Mouse (Mus musculus) forebrain, embryonic 11.5 days (tissue): Measurements from ENCODE around the gene 1700001F09Rik. TPM values are rescaled to one million over a fixed set of nuclear protein-coding genes. Genes with fewer than 3 reads are reported as not detected.
"Not testable (repeated sequence)": the region's sequence is repeated elsewhere in the genome, so short reads cannot be mapped to it uniquely, and the experiment has no call there.

Experiments used
- ATAC-seq: fragments of 200-750 bp; cut with Nextera tagmentation; replicated peaks from 2 replicates; pipeline ENCODE4 v1.8.0; 2017; ENCODE audit warnings: moderate TSS enrichment; ENCODE audit not compliant: low FRiP score
- DNase-seq: peaks from one replicate; pipeline ENCODE4 v3.0.0-alpha.2; 2017; ENCODE audit warnings: low spot score
- H3K27ac ChIP-seq: fragments of 300-500 bp; sonication (generic); 2 replicates; pipeline ENCODE4 v1.5.1; 2014; ENCODE audit warnings: low read depth, low read length
- H3K27me3 ChIP-seq: fragments of 300-500 bp; sonication (generic); 2 replicates; pipeline ENCODE4 v1.6.1; 2014; ENCODE audit warnings: mild to moderate bottlenecking, low read length, mixed read lengths; ENCODE audit not compliant: control insufficient read depth, insufficient read depth
- H3K36me3 ChIP-seq: fragments of 300-500 bp; sonication (generic); 2 replicates; pipeline ENCODE4 v1.6.1; 2014; ENCODE audit warnings: mild to moderate bottlenecking, low read length, moderate library complexity, mixed read lengths; ENCODE audit not compliant: control insufficient read depth, insufficient read depth
- H3K4me1 ChIP-seq: fragments of 300-500 bp; sonication (generic); replicated peaks from 2 replicates; pipeline ENCODE4 v1.6.1; 2014; ENCODE audit warnings: low read length, mixed read lengths; ENCODE audit not compliant: control insufficient read depth, insufficient read depth
- H3K4me2 ChIP-seq: fragments of 300-500 bp; sonication (generic); 2 replicates; pipeline ENCODE4 v1.6.1; 2014; ENCODE audit warnings: low read depth, mild to moderate bottlenecking, low read length, moderate library complexity, mixed read lengths; ENCODE audit not compliant: severe bottlenecking
- H3K4me3 ChIP-seq: fragments of 300-500 bp; sonication (generic); 2 replicates; pipeline ENCODE4 v1.5.1; 2014; ENCODE audit warnings: low read depth, low read length
- H3K9ac ChIP-seq: fragments of 300-500 bp; sonication (generic); 2 replicates; pipeline ENCODE4 v1.6.1; 2014; ENCODE audit warnings: low read length
- H3K9me3 ChIP-seq: fragments of 300-500 bp; sonication (generic); 2 replicates; pipeline ENCODE4 v1.6.1; 2016; ENCODE audit warnings: low read length, mixed read lengths; ENCODE audit not compliant: control insufficient read depth
- WGBS: fragments of 180-500 bp; shearing (Covaris S2); extraction: QIAGEN DNeasy Blood & Tissue Kit; methylation state at CpG from one replicate; pipeline ENCODE4 v1.1.7; 2014; 5-methylcytosine and 5-hydroxymethylcytosine counted together
- polyA plus RNA-seq: library from polyadenylated mRNA; unstranded; fragments of >200 nt; fragmentation: Nextera tagmentation; extraction: Ambion mirVana; gene quantifications from 2 replicates; pipeline ENCODE4 v1.2.1, GENCODE M21; 2014

1700001F09Rik gene
- polyA plus RNA-seq, 1 experiment from 2014 or later: not detected

GRCm38 (mm10) chr14:43293503-43293902, 54.1 kb downstream of the 1700001F09Rik start, which contains the start of gene Gm8127:
Gene Gm8127 (minus strand): TSS chr14:43293832.
- ATAC-seq: not testable (repeated sequence)

More at GRCm38 (mm10) chr14:43293503-43293902, 54.1 kb downstream of the 1700001F09Rik start, which contains the start of gene Gm8127:
- not testable (repeated sequence) for H3K9ac ChIP-seq, H3K4me3 ChIP-seq, H3K4me2 ChIP-seq, H3K9me3 ChIP-seq, H3K27me3 ChIP-seq, H3K4me1 ChIP-seq, DNase-seq, H3K27ac ChIP-seq, H3K36me3 ChIP-seq
- 77% methylated on average over 3 of the region's 3 CpGs for WGBS

Other genes with a start within 250 kb of the 1700001F09Rik start
- not detected in 2 replicates for gene Gm8104, start 247.2 kb downstream of the 1700001F09Rik start, polyA plus RNA-seq
- gene Gm7233, start 167.9 kb downstream of the 1700001F09Rik start, polyA plus RNA-seq: not detected in 2 replicates
- gene Gm8122, start 112.5 kb downstream of the 1700001F09Rik start, polyA plus RNA-seq: not detected in 2 replicates
- not detected in 2 replicates for gene Gm8126, start 89.2 kb downstream of the 1700001F09Rik start, polyA plus RNA-seq
- not detected in 2 replicates for gene Gm9732, start 72.8 kb downstream of the 1700001F09Rik start, polyA plus RNA-seq
- not detected in 2 replicates for gene Gm8127, start 54.0 kb downstream of the 1700001F09Rik start, polyA plus RNA-seq
- not detected in 2 replicates for gene Gm8138, start 68.5 kb upstream of the 1700001F09Rik start, polyA plus RNA-seq
- not detected in 2 replicates for gene Gm5799, start 195.8 kb upstream of the 1700001F09Rik start, polyA plus RNA-seq
- not detected in 2 replicates for gene Gm17654, start 231.3 kb upstream of the 1700001F09Rik start, polyA plus RNA-seq